Comparison of ENCODE assay signal across 8 mouse cellular contexts in the genomic region with DNA sequence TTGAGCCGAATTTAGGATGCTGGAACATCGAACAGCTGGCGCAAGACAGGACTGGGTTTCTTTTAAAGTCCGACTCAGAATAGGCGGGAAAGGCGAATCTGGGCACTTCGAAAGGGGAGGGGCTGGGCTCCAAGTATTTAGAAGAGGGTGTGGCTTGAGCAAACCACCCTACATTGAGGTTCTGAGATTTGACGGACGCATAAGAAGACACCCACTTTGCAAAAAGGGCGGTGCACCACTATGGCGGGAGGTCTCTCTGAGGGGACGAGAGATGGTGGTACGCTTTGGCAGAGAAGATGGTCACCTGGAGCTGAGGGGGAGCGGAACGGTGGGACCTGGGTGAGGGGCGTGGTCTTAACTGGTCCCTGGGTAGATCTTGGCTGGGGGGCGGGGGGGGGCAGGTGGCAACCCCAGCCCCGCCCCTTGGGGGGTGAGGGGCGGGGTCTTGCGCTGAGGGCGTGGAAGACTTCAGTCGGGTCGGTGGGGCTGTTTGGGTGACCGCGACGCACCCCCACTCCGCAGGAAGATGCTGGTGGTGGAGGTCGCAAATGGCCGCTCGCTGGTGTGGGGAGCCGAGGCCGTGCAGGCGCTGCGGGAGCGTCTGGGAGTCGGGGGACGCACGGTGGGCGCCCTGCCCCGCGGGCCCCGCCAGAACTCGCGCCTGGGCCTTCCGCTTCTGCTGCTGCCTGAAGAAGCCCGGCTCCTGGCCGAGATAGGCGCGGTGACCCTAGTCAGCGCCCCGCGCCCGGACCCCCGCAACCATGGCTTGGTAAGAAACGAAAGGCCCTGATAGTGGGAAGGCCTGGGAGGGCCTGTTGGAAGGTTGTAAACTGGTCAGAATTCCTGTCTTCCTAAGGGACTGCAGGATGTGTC. TPM values are rescaled to one million over a fixed set of nuclear protein-coding genes. Genes with fewer than 3 reads are reported as not detected.
DNase-seq lines count a peak whose midpoint lies in the region; ATAC-seq and TF ChIP-seq lines count a peak whose summit lies in the region.

No protein-coding gene starts in this region.

- peaks cover 27% of the 10 kb centered on the region; the same call in 1 of the 2 replicates for H3K36me3 ChIP-seq in forebrain, postnatal 0 days (ENCODE audit: insufficient read depth)
- 0 out of 2 replicates have a peak, but pooled peaks cover 6% of the 10 kb centered on the region for H3K36me3 ChIP-seq in hindbrain, embryonic 11.5 days (ENCODE audit: control insufficient read depth, insufficient read depth, low read length)
- peaks cover 28% of the 10 kb centered on the region for H3K36me3 ChIP-seq in macrophage (ENCODE audit: inconsistent target)

- no peaks in the 10 kb centered on the region for H3K9me3 ChIP-seq in forebrain, postnatal 0 days (ENCODE audit: low read length)
- no peaks in the 10 kb centered on the region for H3K9me3 ChIP-seq in hindbrain, embryonic 11.5 days (ENCODE audit: control insufficient read depth, low read length)

- H3K4me1 ChIP-seq in forebrain, postnatal 0 days (ENCODE audit: insufficient read depth), result peaks cover 12% of the 10 kb centered on the region; the same call in 1 of the 2 replicates
- peaks cover 4% of the 10 kb centered on the region; the same call in 1 of the 2 replicates for H3K4me1 ChIP-seq in hindbrain, embryonic 11.5 days (replicated peaks; ENCODE audit: control insufficient read depth, insufficient read depth, low read length)

- in situ Hi-C loops in Patski (cut with MboI; ENCODE audit: low pct_unique_long_range_greater_than_20kb), result loop anchor here (5.0 to 10.0 kb wide), 3 partner anchors 42 to 440 kb away; partner anchors contain the start of gene Leng8

- H3K4me2 ChIP-seq in forebrain, postnatal 0 days (ENCODE audit: low read depth), result peak overlapping the region; percentile 79
- peak overlapping the region; percentile 83 for H3K4me2 ChIP-seq in hindbrain, embryonic 11.5 days (replicated peaks; ENCODE audit: low read depth, low read length)

- H3K79me2 ChIP-seq in macrophage (ENCODE audit: inconsistent target), result peaks cover 36% of the 10 kb centered on the region

- ATAC-seq in Patski, result peak; percentile 59
- peak; percentile 27 for ATAC-seq in forebrain, postnatal 0 days
- peak; percentile 48 for ATAC-seq in hindbrain, embryonic 11.5 days (ENCODE audit: low FRiP score)

- peak overlapping the region; percentile 56 for H3K4me3 ChIP-seq in forebrain, postnatal 0 days (ENCODE audit: low read depth, low read length)
- peak overlapping the region; percentile 68 for H3K4me3 ChIP-seq in hindbrain, embryonic 11.5 days (ENCODE audit: low read depth, low read length)
- peak overlapping the region; percentile 62 for H3K4me3 ChIP-seq in macrophage (ENCODE audit: inconsistent target)

- under 1% methylated on average over 53 of the region's 55 CpGs for WGBS in forebrain, postnatal 0 days
- 0% methylated on average over 37 of the region's 55 CpGs for WGBS in hindbrain, embryonic 11.5 days
- WGBS in macrophage (ENCODE audit: missing documents), result under 1% methylated on average over 49 of the region's 55 CpGs

- peak; percentile 54 for DNase-seq in Patski (ENCODE audit: low read depth, low spot score)
- DNase-seq in cerebellum, adult 11-12 months, result peak; percentile 74
- DNase-seq in forebrain, postnatal 0 days, result peak; percentile 85
- peak; percentile 80 for DNase-seq in hindbrain, embryonic 11.5 days (ENCODE audit: low spot score)
- DNase-seq in layer of hippocampus, postnatal 14 days (ENCODE audit: low spot score in 2 of 2), result peak; percentile 46 to 71
- DNase-seq in retina, postnatal 1 day, result peak; percentile 90
- peak; percentile 52 for DNase-seq in urinary bladder, adult 2 months (ENCODE audit: low spot score)

- CTCF ChIA-PET in Patski (lab: Charles Lee), result interaction anchor here (1.5 kb wide), 1 partner anchor 9 kb away, joined by 4 read pairs; no protein-coding TSS in a partner anchor

- H3K27me3 ChIP-seq in Patski, result no peaks in the 10 kb centered on the region
- H3K27me3 ChIP-seq in forebrain, postnatal 0 days (ENCODE audit: insufficient read depth, low read length), result no peaks in the 10 kb centered on the region
- H3K27me3 ChIP-seq in hindbrain, embryonic 11.5 days (ENCODE audit: control insufficient read depth, insufficient read depth, low read length), result no peaks in the 10 kb centered on the region

- peak overlapping the region; percentile 84 for H3K27ac ChIP-seq in forebrain, postnatal 0 days (ENCODE audit: low read depth, low read length)
- peak overlapping the region; percentile 84 for H3K27ac ChIP-seq in hindbrain, embryonic 11.5 days (ENCODE audit: low read depth, low read length)
- H3K27ac ChIP-seq in macrophage, result peak overlapping the region; percentile 91

- peak overlapping the region; percentile 73 for H3K9ac ChIP-seq in forebrain, postnatal 0 days
- peak overlapping the region; percentile 69 for H3K9ac ChIP-seq in hindbrain, embryonic 11.5 days (ENCODE audit: low read depth, low read length)

- no peak for TF ChIP-seq CTCF in Patski (IDR thresholded peaks at IDR 0.05)
- TF ChIP-seq CTCF in forebrain, postnatal 0 days (IDR thresholded peaks at IDR 0.05; ENCODE audit: low read depth), result no peak

- POLR2A ChIA-PET in Patski (lab: Charles Lee), result interaction anchor here (1.2 to 2.2 kb wide), 4 partner anchors 10 to 49 kb away, joined by 3 to 11 read pairs (median 6); partner anchors contain the start of genes Cnot3 and Rps9

RNA-seq across cellular contexts. Expression of gene Mboat7, which starts 1.0 kb away (rescaled TPM):
- polyA plus RNA-seq in Patski (2021) (118 TPM), macrophage (2018) (31.1 to 42.2 TPM (median 40.9 TPM) in 3 replicates)
- 112 and 165 TPM in 2 replicates for total RNA-seq in forebrain, postnatal 0 days (2014; rRNA removed)
- 81.8 and 107 TPM in 2 replicates for polyA plus RNA-seq in forebrain, postnatal 0 days (2015; fragmentation: Nextera tagmentation; extraction: Ambion mirVana)
- polyA plus RNA-seq in hindbrain, embryonic 11.5 days (2014; fragmentation: Nextera tagmentation; extraction: Ambion mirVana), result 22.2 and 25.1 TPM in 2 replicates
- 100 to 1,000 TPM; 121 to 124 TPM for total RNA-seq in layer of hippocampus, postnatal 14 days (2021)
- 10 to 100 TPM; 10.6 to 49.7 (median 21.6) TPM for total RNA-seq in macrophage (2018; cell fraction: chromatin; rRNA removed)
- 10 to 100 TPM; 19.8 to 52.3 (median 32.5) TPM for total RNA-seq in macrophage (2018; cell fraction: cytosol; rRNA removed)
- total RNA-seq in macrophage (2018; cell fraction: nucleus; rRNA removed), result 10 to 100 TPM; 25.0 to 66.8 (median 38.6) TPM
- polyA plus RNA-seq in urinary bladder, adult 2 months (2012; rRNA removed), result 25.6 and 31.9 TPM in 2 replicates

RNA-seq across cellular contexts. Expression of gene Tsen34, which starts 1.6 kb away (rescaled TPM):
- polyA plus RNA-seq in Patski (2021) (205 TPM), macrophage (2018) (16.8 to 42.4 TPM (median 42.3 TPM) in 3 replicates)
- total RNA-seq in forebrain, postnatal 0 days (2014; rRNA removed), result 291 and 292 TPM in 2 replicates
- polyA plus RNA-seq in forebrain, postnatal 0 days (2015; fragmentation: Nextera tagmentation; extraction: Ambion mirVana), result 259 and 282 TPM in 2 replicates
- polyA plus RNA-seq in hindbrain, embryonic 11.5 days (2014; fragmentation: Nextera tagmentation; extraction: Ambion mirVana), result 204 and 207 TPM in 2 replicates
- total RNA-seq in layer of hippocampus, postnatal 14 days (2021), result 10 to 100 TPM; 70.0 to 74.8 TPM
- 10 to 100 TPM in 24 of 26 experiments, 1 to 10 TPM in 2; 8.2 to 50.8 (median 30.6) TPM for total RNA-seq in macrophage (2018; cell fraction: chromatin; rRNA removed)
- 10 to 100 TPM; 21.9 to 48.2 (median 37.9) TPM for total RNA-seq in macrophage (2018; cell fraction: cytosol; rRNA removed)
- total RNA-seq in macrophage (2018; cell fraction: nucleus; rRNA removed), result 10 to 100 TPM; 11.7 to 48.9 (median 26.5) TPM
- polyA plus RNA-seq in urinary bladder, adult 2 months (2012; rRNA removed), result 88.8 and 98.9 TPM in 2 replicates

RNA-seq across cellular contexts. Expression of gene Rps9, which starts 9.5 kb away (rescaled TPM):
- 1,336 TPM for polyA plus RNA-seq in Patski (2021)
- 1,013 and 1,830 TPM in 2 replicates for total RNA-seq in forebrain, postnatal 0 days (2014; rRNA removed)
- 807 and 937 TPM in 2 replicates for polyA plus RNA-seq in forebrain, postnatal 0 days (2015; fragmentation: Nextera tagmentation; extraction: Ambion mirVana)
- polyA plus RNA-seq in hindbrain, embryonic 11.5 days (2014; fragmentation: Nextera tagmentation; extraction: Ambion mirVana), result 1,221 and 1,232 TPM in 2 replicates
- 100 to 1,000 TPM; 432 to 494 TPM for total RNA-seq in layer of hippocampus, postnatal 14 days (2021)
- 100 to 1,000 TPM; 101 to 576 (median 304) TPM for total RNA-seq in macrophage (2018; cell fraction: chromatin; rRNA removed)
- 1,000 to 10,000 TPM; 1,050 to 1,807 (median 1,316) TPM for total RNA-seq in macrophage (2018; cell fraction: cytosol; rRNA removed)
- total RNA-seq in macrophage (2018; cell fraction: nucleus; rRNA removed), result 100 to 1,000 TPM; 259 to 636 (median 352) TPM
- 597 to 1,790 TPM (median 1,385 TPM) in 3 replicates for polyA plus RNA-seq in macrophage (2018)
- polyA plus RNA-seq in urinary bladder, adult 2 months (2012; rRNA removed), result 3,051 and 3,338 TPM in 2 replicates

RNA-seq across cellular contexts. Expression of gene Tmc4, which starts 17.0 kb away (rescaled TPM):
- polyA plus RNA-seq in Patski (2021), result 2.4 TPM
- 3.1 and 3.5 TPM in 2 replicates for total RNA-seq in forebrain, postnatal 0 days (2014; rRNA removed)
- 0.93 and 2.0 TPM in 2 replicates for polyA plus RNA-seq in forebrain, postnatal 0 days (2015; fragmentation: Nextera tagmentation; extraction: Ambion mirVana)
- polyA plus RNA-seq in hindbrain, embryonic 11.5 days (2014; fragmentation: Nextera tagmentation; extraction: Ambion mirVana), result 3.0 and 4.4 TPM in 2 replicates
- total RNA-seq in layer of hippocampus, postnatal 14 days (2021), result 1 to 10 TPM; 3.2 to 3.5 TPM
- total RNA-seq in macrophage (2018; cell fraction: chromatin; rRNA removed), result 10 to 100 TPM in 16 of 26 experiments, 1 to 10 TPM in 10; 3.3 to 25.9 (median 11.9) TPM
- 1 to 10 TPM in 7 of 26 experiments, under 1 TPM in 19; 0.33 to 2.0 (median 0.82) TPM for total RNA-seq in macrophage (2018; cell fraction: cytosol; rRNA removed)
- 10 to 100 TPM in 8 of 26 experiments, 1 to 10 TPM in 18; 2.2 to 21.0 (median 5.2) TPM for total RNA-seq in macrophage (2018; cell fraction: nucleus; rRNA removed)
- 0.28 to 2.0 TPM (median 0.70 TPM) in 3 replicates for polyA plus RNA-seq in macrophage (2018)
- 120 and 136 TPM in 2 replicates for polyA plus RNA-seq in urinary bladder, adult 2 months (2012; rRNA removed)

RNA-seq across cellular contexts. Expression of gene Pirb, which starts 25.9 kb away (rescaled TPM):
- polyA plus RNA-seq in Patski (2021) (0.03 TPM), macrophage (2018) (163 to 667 TPM (median 409 TPM) in 3 replicates)
- 0.48 and 0.54 TPM in 2 replicates for total RNA-seq in forebrain, postnatal 0 days (2014; rRNA removed)
- polyA plus RNA-seq in forebrain, postnatal 0 days (2015; fragmentation: Nextera tagmentation; extraction: Ambion mirVana), result 0.24 and 0.25 TPM in 2 replicates
- 0.08 TPM in 1 of 2 replicates, not detected in the other for polyA plus RNA-seq in hindbrain, embryonic 11.5 days (2014; fragmentation: Nextera tagmentation; extraction: Ambion mirVana)
- total RNA-seq in layer of hippocampus, postnatal 14 days (2021), result under 1 TPM; 0.12 to 0.32 TPM
- total RNA-seq in macrophage (2018; cell fraction: chromatin; rRNA removed), result 1,000 to 10,000 TPM in 22 of 26 experiments, 100 to 1,000 TPM in 4; 983 to 1,799 (median 1,306) TPM
- total RNA-seq in macrophage (2018; cell fraction: cytosol; rRNA removed), result 100 to 1,000 TPM; 328 to 595 (median 441) TPM
- total RNA-seq in macrophage (2018; cell fraction: nucleus; rRNA removed), result 1,000 to 10,000 TPM in 17 of 26 experiments, 100 to 1,000 TPM in 9; 644 to 1,542 (median 1,089) TPM
- polyA plus RNA-seq in urinary bladder, adult 2 months (2012; rRNA removed), result 12.2 and 12.4 TPM in 2 replicates

Comparison
In these comparisons a context has a peak if more than half of its experiments do, and no peak if none do; other contexts are left out.
1. Peak in every context shown above with its lines: DNase-seq, ATAC-seq, H3K4me3 ChIP-seq and H3K27ac ChIP-seq.